Mouse (Mus musculus) CD8-positive naive resting alpha-beta T cell, adult 2 months (primary cell): ENCODE results near the gene Poglut1.
"Not testable (repeated sequence)": the region's sequence is repeated elsewhere in the genome, so short reads cannot be mapped to it uniquely, and the experiment has no call there.

Experiments
- DNase-seq, 2 experiments: peaks; one replicate each; pipeline ENCODE4 v3.0.0; 2022; ENCODE audit warnings: low read depth in 2 of 2, low spot score in 2 of 2

Poglut1 gene

DNA sequence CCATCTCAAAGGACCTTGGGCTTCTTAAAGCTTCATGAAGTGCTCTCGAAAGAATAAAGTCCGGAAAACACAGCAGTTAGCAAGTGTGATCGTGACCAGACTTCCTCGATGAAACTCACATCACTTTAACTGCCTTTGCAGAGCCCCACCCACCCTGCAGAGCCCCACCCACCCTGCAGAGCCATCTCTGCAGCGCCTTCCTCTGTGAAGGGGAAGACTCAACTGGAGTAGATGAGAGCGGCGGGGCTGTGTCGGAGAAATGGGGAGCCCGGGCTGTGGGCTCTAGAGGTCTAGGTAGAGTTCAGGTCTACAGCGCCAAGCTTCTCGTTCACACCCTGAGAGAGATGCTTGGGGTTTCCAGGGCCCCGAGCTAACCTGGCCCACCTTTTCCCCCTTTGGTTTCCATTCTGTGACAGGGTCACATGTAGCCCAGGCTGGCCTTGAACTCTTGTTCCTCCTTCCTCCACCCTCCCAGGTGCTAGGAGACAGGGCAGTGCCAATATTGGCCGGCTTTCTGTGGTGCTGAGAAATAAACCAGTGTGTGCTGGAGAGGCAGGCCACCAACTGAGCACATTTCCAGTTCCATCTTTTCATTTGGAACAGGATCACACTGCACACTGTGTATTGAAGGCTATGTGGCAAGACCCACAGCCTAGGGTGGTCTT lies 11.2 kb downstream of the Poglut1 start:
- DNase-seq: no peak

DNA sequence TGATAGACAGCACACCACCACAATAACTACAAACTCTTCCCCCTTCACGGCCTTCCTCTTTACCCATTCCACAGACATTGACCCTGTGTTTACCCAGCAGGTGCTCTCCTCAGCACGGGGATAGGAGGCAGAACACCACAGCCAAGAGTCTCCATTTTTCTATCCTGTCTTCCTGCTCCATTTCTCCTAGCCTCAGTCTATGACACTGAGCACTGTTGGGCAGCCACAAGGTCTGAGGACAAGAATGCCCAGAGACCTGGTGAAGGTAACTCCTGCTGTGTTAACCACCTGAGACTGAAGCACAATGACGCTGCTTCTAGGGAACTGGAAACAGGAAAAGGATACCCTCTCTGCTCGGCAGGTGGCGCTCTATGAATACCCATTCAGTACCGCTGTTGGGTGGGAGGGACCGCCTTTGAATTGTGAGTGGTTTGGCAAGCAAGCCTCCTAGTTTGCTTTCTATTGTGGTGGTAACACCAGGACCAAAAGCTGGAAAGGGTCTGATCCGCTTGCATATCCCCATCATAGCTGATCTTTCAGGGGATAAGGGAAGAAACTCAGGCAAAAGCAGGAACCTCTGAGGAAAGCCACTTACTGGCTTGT lies 13.4 kb downstream of the Poglut1 start:
- peak; percentile 66 to 76 for DNase-seq

- DNase-seq: no peak
These were observed 23.8 kb downstream of the Poglut1 start for GRCm38 (mm10) chr16:38526264-38526663.

GRCm38 (mm10) chr16:38522129-38523084 lies 27.7 kb downstream of the Poglut1 start, which contains the start of gene Timmdc1:
TSS of gene Timmdc1 (minus strand) at chr16:38522663.
- peak; percentile 95 to 96 for DNase-seq

DNA sequence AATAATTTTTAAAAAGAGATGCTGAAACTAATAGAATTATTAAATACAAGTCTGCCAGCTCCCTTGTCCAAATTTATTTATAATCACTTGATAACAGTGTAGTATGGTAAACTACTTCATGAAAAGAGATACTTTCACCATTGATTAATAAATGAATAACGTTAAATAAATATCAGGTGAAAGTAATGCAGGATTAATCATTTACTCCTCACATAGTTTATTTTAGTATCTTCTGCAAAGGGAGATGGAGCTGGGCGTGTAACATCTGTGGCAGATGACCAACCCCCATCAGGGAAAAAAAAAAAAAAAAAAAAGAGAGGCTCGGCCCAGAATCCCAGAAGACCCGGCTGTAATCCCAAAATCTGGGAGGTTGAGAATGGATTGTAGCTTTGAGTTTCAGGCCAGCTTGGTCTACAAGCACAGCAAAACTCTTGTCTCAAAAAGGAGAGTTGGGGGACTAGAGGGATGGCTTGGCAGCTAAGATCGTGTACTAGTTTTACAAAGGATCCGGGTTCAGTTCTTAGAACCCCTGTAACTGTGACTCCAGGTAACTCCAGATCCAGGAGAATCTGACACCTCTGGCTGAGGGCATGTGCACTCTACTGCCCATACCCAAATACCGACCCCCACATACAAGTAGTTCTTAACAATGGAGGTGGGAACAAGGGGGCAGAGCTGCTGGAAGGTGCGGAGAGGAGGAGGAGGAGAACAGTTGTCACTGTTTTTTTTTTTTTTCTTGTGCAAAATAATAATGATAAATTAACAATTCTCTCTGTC lies 28.7 kb downstream of the Poglut1 start:
- no peak for DNase-seq

DNA sequence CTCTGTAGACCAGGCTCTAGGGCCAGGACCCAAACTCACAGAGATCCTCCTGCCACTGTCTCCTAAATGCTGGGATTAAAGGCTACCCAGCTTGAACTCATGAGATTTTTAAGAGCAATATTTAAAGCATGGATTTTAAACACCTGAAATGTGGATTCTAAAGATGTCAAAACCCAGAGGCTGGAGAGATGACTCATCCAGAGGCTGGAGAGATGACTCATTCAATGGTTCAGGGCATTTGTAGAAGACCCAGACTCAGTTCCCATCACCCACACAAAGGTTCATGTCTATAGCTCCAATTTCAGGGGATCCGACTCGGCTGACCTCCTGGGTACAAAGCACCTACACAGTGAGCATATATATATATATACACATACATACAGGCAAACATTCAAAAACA lies 30.9 kb downstream of the Poglut1 start:
- no peak for DNase-seq

DNA sequence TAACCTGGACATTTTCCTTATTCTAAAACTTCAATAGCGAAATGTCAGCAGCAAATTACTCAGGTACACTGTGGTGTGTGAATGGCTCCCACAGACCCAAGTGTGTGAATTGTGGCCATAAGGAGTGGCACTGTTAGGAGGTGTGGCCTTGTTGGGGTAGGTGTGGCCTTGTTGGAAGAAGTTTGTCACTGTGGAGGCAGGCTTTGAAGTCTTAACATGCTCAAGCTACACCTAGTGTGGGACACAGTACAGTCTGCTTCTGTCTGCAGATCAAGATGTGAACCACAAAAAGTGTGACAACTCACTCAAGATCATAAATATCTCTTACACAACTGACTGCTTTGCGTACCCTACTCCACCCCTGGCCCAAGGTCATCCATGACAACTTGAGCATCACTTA lies 39.2 kb downstream of the Poglut1 start:
- DNase-seq: no peak

GRCm38 (mm10) chr16:38506041-38506634 lies 43.9 kb downstream of the Poglut1 start:
- peak; percentile 49 to 51 for DNase-seq

GRCm38 (mm10) chr16:38503528-38503927 lies 46.5 kb downstream of the Poglut1 start:
- no peak for DNase-seq

DNA sequence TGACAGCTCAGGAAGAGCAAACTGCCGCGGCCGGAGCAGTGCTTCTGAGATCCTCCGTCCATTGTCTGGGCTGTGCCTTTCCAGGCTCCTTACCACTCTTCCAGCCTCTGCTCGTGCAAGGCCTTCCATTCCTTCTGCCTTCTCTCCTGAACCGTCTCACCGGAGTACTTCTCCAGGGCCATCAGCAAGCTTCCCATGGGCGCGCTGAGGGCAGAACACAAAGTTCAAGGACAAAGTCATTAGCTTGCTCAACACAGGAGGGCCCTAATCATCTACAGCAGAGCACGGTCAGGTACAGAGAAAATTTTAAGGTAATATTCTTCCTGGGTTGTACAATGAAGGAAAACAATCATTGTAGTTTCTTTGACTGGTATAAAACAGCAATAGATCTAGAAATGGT lies 47.6 kb downstream of the Poglut1 start:
- DNase-seq: no peak

DNA sequence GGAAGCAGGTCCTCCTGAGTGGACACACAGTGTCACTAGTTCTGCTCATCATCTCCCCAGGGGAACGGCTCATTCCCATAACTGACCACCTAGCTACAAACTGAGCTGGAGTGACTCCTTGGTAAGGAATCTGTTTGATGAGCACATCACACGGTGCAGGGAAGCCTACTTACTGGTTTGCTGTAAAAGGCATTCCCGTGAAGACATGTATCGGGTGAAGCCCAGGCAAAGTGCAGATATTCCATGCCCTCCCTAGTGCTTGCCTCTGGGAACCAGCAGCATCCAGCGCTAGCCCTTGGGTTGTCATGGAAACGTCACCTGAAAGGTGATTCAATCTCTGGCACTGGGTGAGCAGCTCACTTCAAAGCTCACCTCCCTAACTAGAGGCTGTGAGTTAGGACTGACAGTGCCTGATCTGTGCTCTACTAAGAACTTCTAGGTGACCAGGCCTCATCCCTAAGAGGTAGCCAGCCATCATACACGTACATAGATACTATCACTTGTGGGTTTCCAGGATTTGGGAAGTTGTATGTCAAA lies 53.4 kb downstream of the Poglut1 start:
- no peak for DNase-seq

DNA sequence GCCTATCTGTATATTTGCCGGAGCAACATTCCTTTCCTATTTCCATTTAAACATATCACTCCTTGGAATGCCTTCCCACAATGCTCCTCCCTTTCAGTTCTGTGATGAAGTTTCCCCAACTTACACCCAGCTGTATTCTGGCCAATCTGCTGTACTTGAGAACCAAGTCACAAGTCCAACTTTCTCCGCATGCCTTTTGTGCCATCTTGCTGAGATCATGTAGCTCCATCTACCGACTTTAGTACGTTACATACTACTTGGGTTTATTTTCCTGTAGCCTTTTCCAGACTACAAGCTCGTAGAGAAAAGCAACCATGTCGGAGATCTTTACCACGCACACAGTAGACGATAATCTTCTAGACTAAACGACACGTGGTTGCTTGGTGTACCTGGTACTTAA lies 56.2 kb downstream of the Poglut1 start:
- DNase-seq: no peak

GRCm38 (mm10) chr16:38492551-38492950 lies 57.5 kb downstream of the Poglut1 start:
- no peak for DNase-seq

- peak; percentile 7 to 14 for DNase-seq
These were observed 66.3 kb downstream of the Poglut1 start for GRCm38 (mm10) chr16:38483582-38484309.

- peak; percentile 2 to 28 for DNase-seq
These were observed 67.1 kb downstream of the Poglut1 start for GRCm38 (mm10) chr16:38482780-38483562.

GRCm38 (mm10) chr16:38481327-38481726 lies 68.7 kb downstream of the Poglut1 start:
- DNase-seq: no peak

DNA sequence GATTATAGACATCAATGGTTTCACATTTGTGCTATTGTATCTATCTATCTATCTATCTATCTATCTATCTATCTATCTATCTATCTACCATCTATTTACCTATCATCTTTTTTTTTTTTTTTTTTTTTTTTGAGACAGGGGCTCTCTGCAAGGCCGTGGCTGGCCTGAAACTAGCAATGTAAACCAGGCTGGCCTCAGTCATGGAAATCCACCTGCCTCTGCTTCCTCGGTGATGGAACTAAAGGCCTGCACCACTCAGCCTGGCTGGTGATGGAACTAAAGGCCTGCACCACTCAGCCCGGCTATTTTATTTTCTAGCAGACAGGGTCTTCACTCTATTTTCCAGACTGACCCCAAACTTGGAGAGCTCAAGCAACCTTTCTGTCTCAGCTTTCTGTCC lies 71.8 kb downstream of the Poglut1 start:
- no peak for DNase-seq

DNA sequence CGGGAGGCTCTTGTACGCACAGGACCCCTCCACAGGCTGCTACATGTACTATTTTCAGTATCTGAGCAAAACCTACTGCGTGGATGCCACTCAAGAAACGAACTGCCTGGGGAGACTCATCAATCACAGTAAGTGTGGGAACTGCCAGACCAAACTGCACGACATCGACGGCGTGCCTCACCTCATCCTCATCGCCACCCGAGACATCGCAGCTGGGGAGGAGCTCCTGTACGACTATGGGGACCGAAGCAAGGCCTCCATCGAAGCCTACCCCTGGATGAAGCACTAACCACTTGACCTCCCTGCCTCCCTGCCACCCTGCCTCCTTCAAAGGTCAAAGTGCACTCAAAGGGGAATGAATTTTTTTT lies 72.8 kb downstream of the Poglut1 start:
- DNase-seq: not testable (repeated sequence)
